Mouse (Mus musculus) embryonic facial prominence, embryonic 14.5 days (tissue): ENCODE measurements around the gene Ankdd1b. TPM values are rescaled to one million over a fixed set of nuclear protein-coding genes. Genes with fewer than 3 reads are reported as not detected.

Experiments used
- ATAC-seq: fragments of 200-750 bp; cut with Nextera tagmentation; 2 replicates; pipeline ENCODE4 v1.8.0; 2017; ENCODE audit warnings: low read depth, moderate number of reproducible peaks, moderate TSS enrichment
- DNase-seq: peaks from one replicate; pipeline ENCODE4 v3.0.0-alpha.2; 2015; ENCODE audit warnings: low spot score
- H3K27ac ChIP-seq: fragments of 300-500 bp; sonication (generic); replicated peaks from 2 replicates; pipeline ENCODE4 v1.5.1; 2014; ENCODE audit warnings: low read depth, mild to moderate bottlenecking, low read length, moderate library complexity
- H3K27me3 ChIP-seq: fragments of 300-500 bp; sonication (generic); replicated peaks from 2 replicates; pipeline ENCODE4 v1.6.1; 2014; ENCODE audit warnings: low read length; ENCODE audit not compliant: control insufficient read depth, insufficient read depth
- H3K36me3 ChIP-seq: fragments of 300-500 bp; sonication (generic); 2 replicates; pipeline ENCODE4 v1.6.1; 2014; ENCODE audit warnings: low read length, mixed read lengths; ENCODE audit not compliant: control insufficient read depth, insufficient read depth
- H3K4me1 ChIP-seq: fragments of 300-500 bp; sonication (generic); 2 replicates; pipeline ENCODE4 v1.6.1; 2014; ENCODE audit warnings: antibody characterized with exemption, low read length; ENCODE audit not compliant: control insufficient read depth, insufficient read depth
- H3K4me2 ChIP-seq: fragments of 300-500 bp; sonication (generic); 2 replicates; pipeline ENCODE4 v1.6.1; 2014; ENCODE audit warnings: low read depth, mild to moderate bottlenecking, low read length, moderate library complexity, mixed read lengths
- H3K4me3 ChIP-seq: fragments of 300-500 bp; sonication (generic); 2 replicates; pipeline ENCODE4 v1.5.1; 2014; ENCODE audit warnings: low read depth, mild to moderate bottlenecking, low read length
- H3K9ac ChIP-seq: fragments of 300-500 bp; sonication (generic); 2 replicates; pipeline ENCODE4 v1.6.1; 2014; ENCODE audit warnings: low read depth, mild to moderate bottlenecking, low read length, moderate library complexity, mixed read lengths
- H3K9me3 ChIP-seq: fragments of 300-500 bp; sonication (generic); 2 replicates; pipeline ENCODE4 v1.6.1; 2016; ENCODE audit warnings: low read length; ENCODE audit not compliant: control insufficient read depth
- WGBS: fragments of 180-500 bp; shearing (Covaris S2); extraction: QIAGEN DNeasy Blood & Tissue Kit; methylation state at CpG from one replicate; pipeline ENCODE4 v1.1.7; 2014; 5-methylcytosine and 5-hydroxymethylcytosine counted together
- polyA plus RNA-seq: library from polyadenylated mRNA; unstranded; fragments of >200 nt; fragmentation: Nextera tagmentation; extraction: Ambion mirVana; gene quantifications from 2 replicates; pipeline ENCODE4 v1.2.1, GENCODE M21; 2014

Gene Ankdd1b
- polyA plus RNA-seq, 1 experiment from 2014 or later = 0.15 TPM

GRCm38 (mm10) chr13:96376871-96377270, 94.1 kb downstream of the Ankdd1b start:
- H3K27me3 ChIP-seq = no peaks in the 10 kb centered on the region
- DNase-seq (peak; percentile 38), ATAC-seq (no peak)
- H3K4me2 ChIP-seq = no peak overlapping the region
- H3K9me3 ChIP-seq = no peaks in the 10 kb centered on the region
- no peaks in the 10 kb centered on the region for H3K36me3 ChIP-seq
- H3K4me3 ChIP-seq = no peak overlapping the region
- WGBS = 83% methylated on average over 18 of the region's 18 CpGs
- H3K4me1 ChIP-seq = no peaks in the 10 kb centered on the region
- no peak overlapping the region for H3K9ac ChIP-seq
- H3K27ac ChIP-seq = no peak overlapping the region

GRCm38 (mm10) chr13:96375519-96375918, 95.5 kb downstream of the Ankdd1b start:
- H3K4me3 ChIP-seq = no peak overlapping the region
- no peak overlapping the region for H3K4me2 ChIP-seq
- no peaks in the 10 kb centered on the region for H3K36me3 ChIP-seq
- DNase-seq = peak; percentile 11
- no peaks in the 10 kb centered on the region for H3K4me1 ChIP-seq
- no peaks in the 10 kb centered on the region for H3K27me3 ChIP-seq
- ATAC-seq = no peak
- no peaks in the 10 kb centered on the region for H3K9me3 ChIP-seq
- 5% methylated on average over 2 of the region's 2 CpGs for WGBS
- H3K27ac ChIP-seq = no peak overlapping the region
- H3K9ac ChIP-seq = no peak overlapping the region

Other genes with a start within 250 kb of the Ankdd1b start
- gene Poc5, start 82.9 kb downstream of the Ankdd1b start, polyA plus RNA-seq = 13.7 and 19.7 TPM in 2 replicates
- not detected in 2 replicates for gene Gm17622, start 19.5 kb upstream of the Ankdd1b start, polyA plus RNA-seq
- 10.1 and 10.7 TPM in 2 replicates for gene Polk, start 71.4 kb upstream of the Ankdd1b start, polyA plus RNA-seq
- 10.2 and 10.8 TPM in 2 replicates for gene Col4a3bp, start 71.4 kb upstream of the Ankdd1b start, polyA plus RNA-seq
- gene Hmgcr, start 199.7 kb upstream of the Ankdd1b start, polyA plus RNA-seq = 63.0 and 79.7 TPM in 2 replicates